Mouse (Mus musculus) neural tube, embryonic 14.5 days (tissue): ENCODE results near the gene Gm5168. TPM values are rescaled to one million over a fixed set of nuclear protein-coding genes. Genes with fewer than 3 reads are reported as not detected.
"Not testable (repeated sequence)": the region's sequence is repeated elsewhere in the genome, so short reads cannot be mapped to it uniquely, and the experiment has no call there.

Experiments used
- ATAC-seq: fragments of 200-750 bp; cut with Nextera tagmentation; 2 replicates; pipeline ENCODE4 v1.8.0; 2017; ENCODE audit warnings: low read depth, mild to moderate bottlenecking, moderate TSS enrichment, moderate library complexity
- H3K27ac ChIP-seq: fragments of 300-500 bp; sonication (generic); 2 replicates; pipeline ENCODE4 v1.5.1; 2014; ENCODE audit warnings: low read depth, mild to moderate bottlenecking, control low read depth, low read length, moderate library complexity, mixed read lengths
- H3K27me3 ChIP-seq: fragments of 300-500 bp; sonication (generic); 2 replicates; pipeline ENCODE4 v1.6.1; 2014; ENCODE audit warnings: low read length; ENCODE audit not compliant: control insufficient read depth, insufficient read depth
- H3K36me3 ChIP-seq: fragments of 300-500 bp; sonication (generic); 2 replicates; pipeline ENCODE4 v1.6.1; 2014; ENCODE audit warnings: low read length, mixed read lengths; ENCODE audit not compliant: control insufficient read depth, insufficient read depth
- H3K4me1 ChIP-seq: fragments of 300-500 bp; sonication (generic); 2 replicates; pipeline ENCODE4 v1.6.1; 2014; ENCODE audit warnings: low read length; ENCODE audit not compliant: control insufficient read depth, insufficient read depth
- H3K4me2 ChIP-seq: fragments of 300-500 bp; sonication (generic); 2 replicates; pipeline ENCODE4 v1.6.1; 2014; ENCODE audit warnings: mild to moderate bottlenecking, low read depth, low read length, control low read depth
- H3K4me3 ChIP-seq: fragments of 300-500 bp; sonication (generic); 2 replicates; pipeline ENCODE4 v1.5.1; 2014; ENCODE audit warnings: low read depth, low read length, control low read depth, mixed read lengths
- H3K9ac ChIP-seq: fragments of 300-500 bp; sonication (generic); replicated peaks from 2 replicates; pipeline ENCODE4 v1.6.1; 2014; ENCODE audit warnings: low read depth, mild to moderate bottlenecking, control low read depth, low read length, mixed read lengths
- H3K9me3 ChIP-seq: fragments of 300-500 bp; sonication (generic); 2 replicates; pipeline ENCODE4 v1.6.1; 2016; ENCODE audit warnings: low read length; ENCODE audit not compliant: control insufficient read depth
- WGBS: fragments of 180-500 bp; shearing (Covaris S2); extraction: QIAGEN DNeasy Blood & Tissue Kit; methylation state at CpG from one replicate; pipeline ENCODE4 v1.1.7; 2014; 5-methylcytosine and 5-hydroxymethylcytosine counted together
- polyA plus RNA-seq: library from polyadenylated mRNA; unstranded; fragments of >200 nt; fragmentation: Nextera tagmentation; extraction: Ambion mirVana; gene quantifications from 2 replicates; pipeline ENCODE4 v1.2.1, GENCODE M21; 2014

The Gm5168 gene
- not detected in 2 replicates for polyA plus RNA-seq

DNA sequence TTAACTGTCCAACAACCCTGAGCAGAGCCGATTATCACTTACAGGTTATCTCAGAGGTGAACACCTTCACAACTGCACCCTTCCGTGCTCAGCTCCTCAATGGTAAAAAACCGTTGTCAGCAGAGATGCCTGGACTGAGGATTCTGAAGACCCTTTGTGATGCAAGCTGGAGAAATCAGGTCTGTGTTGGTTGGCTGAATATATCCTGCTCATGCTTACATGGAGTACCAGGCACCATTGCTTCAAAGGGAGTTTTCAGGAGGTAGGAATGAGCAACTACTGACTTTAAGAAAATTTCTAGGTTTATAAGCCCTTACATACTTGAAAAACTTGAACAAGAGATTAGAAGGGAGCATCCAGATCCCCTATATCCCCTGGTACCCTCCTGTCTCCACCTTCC is at the start of gene Gm5168:
Gm5168 (minus strand) TSS at position 101 of the 400 bp plus-strand sequence.
- no CpG with 5 or more reads among the region's 3 CpGs for WGBS
- H3K27ac ChIP-seq, H3K4me1 ChIP-seq, ATAC-seq, H3K9ac ChIP-seq, H3K4me3 ChIP-seq, H3K9me3 ChIP-seq, H3K27me3 ChIP-seq, H3K4me2 ChIP-seq, H3K36me3 ChIP-seq: not testable (repeated sequence)

Other genes starting within 250 kb of the Gm5168 start
- not detected in 2 replicates for gene Gm2012, start 180.3 kb upstream of the Gm5168 start, polyA plus RNA-seq